In genomic region chr3:123164183-123164582, GRCm38 (mm10) we compare ENCODE assay signal across 21 mouse cellular contexts.
DNase-seq lines count a peak whose midpoint lies in the region; ATAC-seq and TF ChIP-seq lines count a peak whose summit lies in the region.
"Had no signal": no experiment of that assay in that cellular context is flagged by ENCODE, and none has a peak within 500 bp of the region (broad histone marks: within the 10 kb centered on the region; RNA-seq: fewer than 3 reads in every experiment).

No protein-coding gene starts in this region.

- no peak for TF ChIP-seq CTCF in kidney, adult 2 months (conservative IDR thresholded peaks at IDR 0.05; ENCODE audit: insufficient read depth, insufficient read length, low read depth, low read length)

- H3K4me2 ChIP-seq in heart, embryonic 11.5 days = peak overlapping the region; percentile 36
- no peak overlapping the region for H3K4me2 ChIP-seq in kidney, embryonic 15.5 days
- H3K4me2 ChIP-seq in intestine, embryonic 16.5 days (ENCODE audit: low read depth, low read length) = no peak overlapping the region
- H3K4me2 ChIP-seq in stomach, embryonic 16.5 days (ENCODE audit: low read depth, low read length) = no peak overlapping the region
- H3K4me2 ChIP-seq: embryonic facial prominence, embryonic 15.5 days; hindbrain, embryonic 13.5 days; liver, embryonic 15.5 days; midbrain, embryonic 15.5 days; neural tube, embryonic 15.5 days had no signal

- no peaks in the 10 kb centered on the region for H3K27me3 ChIP-seq in heart, embryonic 11.5 days (ENCODE audit: control insufficient read depth, insufficient read depth, low read length)
- no peaks in the 10 kb centered on the region for H3K27me3 ChIP-seq in kidney, embryonic 15.5 days
- no peaks in the 10 kb centered on the region for H3K27me3 ChIP-seq in kidney, adult 2 months (replicated peaks; ENCODE audit: control insufficient read depth, insufficient read depth, low read length)
- no peaks in the 10 kb centered on the region for H3K27me3 ChIP-seq in intestine, embryonic 16.5 days (replicated peaks; ENCODE audit: control insufficient read depth, insufficient read depth, low read length)
- no peaks in the 10 kb centered on the region for H3K27me3 ChIP-seq in stomach, embryonic 16.5 days (ENCODE audit: control insufficient read depth, insufficient read depth, low read length)
- H3K27me3 ChIP-seq: CH12.LX; embryonic facial prominence, embryonic 15.5 days; hindbrain, embryonic 13.5 days; liver, embryonic 15.5 days; midbrain, embryonic 15.5 days; neural tube, embryonic 15.5 days had no signal

- peak overlapping the region; percentile 71 for H3K27ac ChIP-seq in heart, embryonic 11.5 days (ENCODE audit: low read depth, low read length)
- H3K27ac ChIP-seq in kidney, embryonic 15.5 days = peak overlapping the region; percentile 64
- H3K27ac ChIP-seq in kidney, adult 2 months (ENCODE audit: insufficient read depth, low read depth, low read length) = no peak overlapping the region
- H3K27ac ChIP-seq in intestine, embryonic 16.5 days (ENCODE audit: low read length) = peak overlapping the region; percentile 40
- H3K27ac ChIP-seq in stomach, embryonic 16.5 days (ENCODE audit: low read length) = peak overlapping the region; percentile 67
- H3K27ac ChIP-seq: embryonic facial prominence, embryonic 15.5 days; hindbrain, embryonic 13.5 days; liver, embryonic 15.5 days; midbrain, embryonic 15.5 days; neural tube, embryonic 15.5 days had no signal

- H3K9me3 ChIP-seq in heart, embryonic 11.5 days (replicated peaks; ENCODE audit: control insufficient read depth, low read length) = no peaks in the 10 kb centered on the region
- H3K9me3 ChIP-seq in kidney, embryonic 15.5 days (replicated peaks) = no peaks in the 10 kb centered on the region
- H3K9me3 ChIP-seq in intestine, embryonic 16.5 days (ENCODE audit: control insufficient read depth, low read length) = no peaks in the 10 kb centered on the region
- H3K9me3 ChIP-seq in stomach, embryonic 16.5 days (replicated peaks; ENCODE audit: control insufficient read depth, low read length) = no peaks in the 10 kb centered on the region
- H3K9me3 ChIP-seq: embryonic facial prominence, embryonic 15.5 days; hindbrain, embryonic 13.5 days; liver, embryonic 15.5 days; midbrain, embryonic 15.5 days; neural tube, embryonic 15.5 days had no signal

- H3K4me3 ChIP-seq in heart, embryonic 11.5 days (ENCODE audit: low read depth, low read length) = no peak overlapping the region
- H3K4me3 ChIP-seq in kidney, embryonic 15.5 days (replicated peaks) = no peak overlapping the region
- H3K4me3 ChIP-seq in kidney, adult 2 months (ENCODE audit: insufficient read depth, low read depth, low read length) = no peak overlapping the region
- no peak overlapping the region for H3K4me3 ChIP-seq in intestine, embryonic 16.5 days (ENCODE audit: low read length)
- H3K4me3 ChIP-seq in stomach, embryonic 16.5 days (replicated peaks; ENCODE audit: low read length) = no peak overlapping the region
- H3K4me3 ChIP-seq: embryonic facial prominence, embryonic 15.5 days; hindbrain, embryonic 13.5 days; liver, embryonic 15.5 days; midbrain, embryonic 15.5 days; neural tube, embryonic 15.5 days had no signal

- 24% methylated on average over 1 of the region's 1 CpGs for WGBS in heart, embryonic 11.5 days (ENCODE audit: insufficient replicate concordance)
- WGBS in kidney, embryonic 15.5 days = 48% methylated on average over 1 of the region's 1 CpGs
- WGBS in kidney, adult 2 months = 74% methylated on average over 1 of the region's 1 CpGs
- 35% methylated on average over 1 of the region's 1 CpGs for WGBS in intestine, embryonic 16.5 days
- WGBS in stomach, embryonic 16.5 days = 46% methylated on average over 1 of the region's 1 CpGs

- no peak overlapping the region for H3K9ac ChIP-seq in heart, embryonic 11.5 days (ENCODE audit: low read depth, low read length)
- H3K9ac ChIP-seq in kidney, embryonic 15.5 days = no peak overlapping the region
- peak overlapping the region; percentile 11; the same call in 1 of the 2 replicates for H3K9ac ChIP-seq in intestine, embryonic 16.5 days (ENCODE audit: low read depth, low read length)
- no peak overlapping the region for H3K9ac ChIP-seq in stomach, embryonic 16.5 days (ENCODE audit: low read length)
- H3K9ac ChIP-seq: embryonic facial prominence, embryonic 15.5 days; forebrain, postnatal 0 days; hindbrain, embryonic 13.5 days; liver, embryonic 15.5 days; midbrain, embryonic 15.5 days; neural tube, embryonic 15.5 days had no signal

- H3K4me1 ChIP-seq in heart, embryonic 11.5 days (ENCODE audit: control insufficient read depth, insufficient read depth, low read length) = peaks cover 43% of the 10 kb centered on the region
- H3K4me1 ChIP-seq in kidney, embryonic 15.5 days = peaks cover 33% of the 10 kb centered on the region
- no peaks in the 10 kb centered on the region for H3K4me1 ChIP-seq in kidney, adult 2 months (ENCODE audit: control insufficient read depth, insufficient read depth, low read length)
- peaks cover 17% of the 10 kb centered on the region for H3K4me1 ChIP-seq in intestine, embryonic 16.5 days (ENCODE audit: control insufficient read depth, insufficient read depth, low read length)
- H3K4me1 ChIP-seq in stomach, embryonic 16.5 days (ENCODE audit: control insufficient read depth, insufficient read depth, low read length) = peaks cover 17% of the 10 kb centered on the region
- H3K4me1 ChIP-seq: liver, embryonic 15.5 days had no signal

- no peaks in the 10 kb centered on the region for H3K36me3 ChIP-seq in heart, embryonic 11.5 days (ENCODE audit: control insufficient read depth, insufficient read depth, low read length)
- no peaks in the 10 kb centered on the region for H3K36me3 ChIP-seq in kidney, embryonic 15.5 days
- no peaks in the 10 kb centered on the region for H3K36me3 ChIP-seq in kidney, adult 2 months (ENCODE audit: control insufficient read depth, insufficient read depth, low read length)
- no peaks in the 10 kb centered on the region for H3K36me3 ChIP-seq in intestine, embryonic 16.5 days (ENCODE audit: control insufficient read depth, insufficient read depth, low read length)
- no peaks in the 10 kb centered on the region for H3K36me3 ChIP-seq in stomach, embryonic 16.5 days (ENCODE audit: control insufficient read depth, insufficient read depth, low read length)
- H3K36me3 ChIP-seq: embryonic facial prominence, embryonic 15.5 days; hindbrain, embryonic 13.5 days; liver, embryonic 15.5 days; midbrain, embryonic 15.5 days; neural tube, embryonic 15.5 days had no signal

- TF ChIP-seq POLR2A in kidney, adult 2 months (IDR thresholded peaks at IDR 0.05; ENCODE audit: low read depth, low read length) = no peak

- no peak for ATAC-seq in heart, embryonic 11.5 days (replicated peaks; ENCODE audit: insufficient number of reproducible peaks, low FRiP score, low TSS enrichment)
- no peak for ATAC-seq in kidney, embryonic 15.5 days (replicated peaks; ENCODE audit: low FRiP score)
- no peak for ATAC-seq in intestine, embryonic 16.5 days
- no peak for ATAC-seq in stomach, embryonic 16.5 days (ENCODE audit: insufficient read depth, low FRiP score)
- ATAC-seq: forebrain, postnatal 0 days; inflammation-experienced regulatory T-cells, adult 6 months; midbrain, embryonic 15.5 days had no signal

- no peak for DNase-seq in heart, postnatal 4 days
- no peak for DNase-seq in kidney, adult 2 months
- DNase-seq in urinary bladder, postnatal 10 days (ENCODE audit: low spot score) = no peak
- no peak for DNase-seq in cerebellum, adult 18-20 months
- DNase-seq: adrenal gland, postnatal 14 days; cerebellum, adult 11 months; cerebellum, postnatal 14 days; embryo, embryonic 11 days; forebrain, postnatal 0 days; spleen, adult 18-20 months had no signal
